Mouse (Mus musculus) G1E-ER4 (cell line): ENCODE data around the gene Smarcc2. TPM values are rescaled to one million over a fixed set of nuclear protein-coding genes. Genes with fewer than 3 reads are reported as not detected.

Experiments
- GATA1 ChIP-seq: IDR thresholded peaks from one replicate; pipeline ENCODE4 v1.8.0; 2012; ENCODE audit warnings: low read length, inconsistent platforms
- polyA plus RNA-seq: library from polyadenylated mRNA; stranded (reverse); fragments of >175 nt; gene quantifications from 2 replicates; pipeline ENCODE4 v1.2.3, GENCODE M21; 2012

Gene Smarcc2
- polyA plus RNA-seq, result 158 and 204 TPM in 2 replicates

DNA sequence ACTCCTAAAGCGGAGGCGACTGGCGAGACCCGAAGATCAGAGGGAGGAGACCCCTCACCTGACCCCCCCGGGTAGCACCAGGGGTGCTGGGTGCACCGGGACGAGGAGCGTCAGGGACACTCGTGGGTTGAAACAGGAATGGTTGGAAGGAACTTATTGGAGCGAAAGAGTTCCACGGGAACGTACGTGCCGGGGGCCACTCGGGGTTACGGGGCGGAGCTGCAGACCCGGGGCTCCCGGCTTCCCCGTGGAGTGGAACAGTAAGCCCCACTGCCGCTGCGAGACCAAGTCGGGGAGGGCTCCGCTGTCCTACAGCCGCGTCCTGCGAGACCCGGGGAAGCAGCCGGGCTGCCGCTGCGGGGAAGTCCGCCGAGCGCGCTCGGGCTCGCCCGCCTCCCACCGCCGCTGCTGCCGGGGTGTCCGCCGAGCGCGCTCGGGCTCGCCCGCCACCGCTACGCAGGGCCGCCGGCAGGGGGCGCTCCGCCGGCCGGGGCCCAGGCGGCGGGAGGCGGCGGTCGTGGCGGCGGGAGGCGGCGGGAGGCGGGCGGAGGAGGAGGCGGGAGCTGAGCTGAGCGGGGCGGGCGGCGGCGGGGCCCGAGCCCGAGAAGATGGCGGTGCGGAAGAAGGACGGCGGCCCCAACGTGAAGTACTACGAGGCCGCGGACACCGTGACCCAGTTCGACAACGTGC is at the start of gene Smarcc2:
TSS of gene Smarcc2 (plus strand) at position 530 of the 690 bp plus-strand sequence.
- TF ChIP-seq GATA1, result no peak

GRCm38 (mm10) chr10:128409692-128410559 is 49.1 kb upstream of the Smarcc2 start:
- TF ChIP-seq GATA1, result no peak

DNA sequence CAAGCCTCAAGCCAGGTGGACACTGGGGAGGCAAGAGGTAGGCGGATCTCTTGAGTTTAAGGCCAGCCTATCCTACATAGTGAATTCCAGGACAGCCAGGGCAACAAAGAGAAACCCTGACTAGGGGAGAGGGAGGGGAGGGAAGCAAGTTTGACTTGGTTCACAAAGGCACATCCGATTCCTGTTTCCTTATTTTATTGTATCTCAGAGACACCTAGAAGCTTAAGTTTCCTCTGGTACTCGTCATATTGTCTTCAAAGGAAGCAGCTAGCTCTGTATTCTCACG is 48.5 kb upstream of the Smarcc2 start:
- TF ChIP-seq GATA1, result no peak

DNA sequence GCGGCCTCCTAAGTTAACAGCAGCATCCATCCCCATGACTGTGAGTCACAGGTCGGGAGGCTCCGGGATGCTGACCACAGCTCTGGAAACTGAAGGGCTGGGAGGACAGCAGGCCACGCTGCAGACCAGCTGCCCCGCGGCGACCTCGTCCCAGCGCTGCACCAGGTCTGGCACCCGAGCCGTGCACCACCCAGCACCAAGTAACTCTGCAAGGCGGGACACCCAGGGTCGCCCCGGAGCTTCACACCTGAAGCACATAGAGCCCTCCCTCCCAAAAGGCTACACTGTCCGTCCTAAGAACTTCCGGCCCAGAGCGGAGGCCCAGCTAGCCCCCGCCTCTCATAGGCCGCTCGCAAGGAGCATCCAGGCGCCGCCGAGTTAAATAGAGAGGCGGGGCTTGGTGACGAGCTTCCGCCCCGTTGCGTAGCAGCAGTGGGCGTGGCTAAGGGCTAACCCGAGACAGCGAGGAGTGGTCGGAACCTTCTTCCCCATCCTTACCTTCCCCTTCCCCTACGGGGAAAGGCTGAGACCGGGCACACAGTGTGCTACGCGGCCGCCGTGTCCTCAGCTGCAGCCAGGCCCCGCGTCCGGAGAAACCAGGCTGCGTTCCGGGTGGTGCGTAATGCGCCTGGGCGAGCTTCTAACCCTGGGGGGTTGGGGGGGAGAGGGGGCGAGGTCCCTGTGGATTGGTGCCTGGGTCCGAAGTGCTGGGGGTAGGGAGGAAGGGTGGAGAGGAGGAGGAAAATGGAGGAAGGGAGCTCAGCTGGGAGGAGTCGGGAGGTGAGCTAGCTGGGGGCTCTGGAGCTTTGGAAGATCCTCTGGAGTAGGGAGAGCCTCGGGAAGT is 47.6 kb upstream of the Smarcc2 start, which contains the start of the genes Nabp2 and Rnf41:
TSS of gene Nabp2 (minus strand) at position 282 of the 844 bp plus-strand sequence.
TSS of gene Rnf41 (plus strand) at position 447 of the 844 bp plus-strand sequence.
- TF ChIP-seq GATA1, result no peak

GRCm38 (mm10) chr10:128412055-128412381 is 47.0 kb upstream of the Smarcc2 start:
- no peak for TF ChIP-seq GATA1

DNA sequence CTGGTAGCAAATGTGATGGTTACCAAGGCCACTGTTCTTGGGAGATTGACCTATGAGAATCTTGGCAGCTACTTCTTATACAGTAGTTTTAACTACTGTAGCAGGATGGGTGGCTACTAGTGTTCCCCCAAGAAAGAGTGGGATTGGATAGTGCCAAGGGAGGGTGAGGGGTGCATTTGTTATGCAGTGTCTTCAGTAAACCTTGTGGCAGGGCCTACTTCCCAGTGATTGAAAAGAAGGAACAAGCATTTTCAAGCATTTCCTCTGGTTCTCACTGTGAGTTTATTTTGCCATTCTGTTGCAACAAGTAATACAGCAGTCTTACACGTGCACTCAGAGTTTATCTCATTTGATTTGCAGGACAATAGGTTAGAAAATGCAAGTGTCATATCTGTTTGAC is 46.5 kb upstream of the Smarcc2 start:
- TF ChIP-seq GATA1, result no peak

GRCm38 (mm10) chr10:128413076-128413475 is 46.0 kb upstream of the Smarcc2 start:
- TF ChIP-seq GATA1, result no peak

DNA sequence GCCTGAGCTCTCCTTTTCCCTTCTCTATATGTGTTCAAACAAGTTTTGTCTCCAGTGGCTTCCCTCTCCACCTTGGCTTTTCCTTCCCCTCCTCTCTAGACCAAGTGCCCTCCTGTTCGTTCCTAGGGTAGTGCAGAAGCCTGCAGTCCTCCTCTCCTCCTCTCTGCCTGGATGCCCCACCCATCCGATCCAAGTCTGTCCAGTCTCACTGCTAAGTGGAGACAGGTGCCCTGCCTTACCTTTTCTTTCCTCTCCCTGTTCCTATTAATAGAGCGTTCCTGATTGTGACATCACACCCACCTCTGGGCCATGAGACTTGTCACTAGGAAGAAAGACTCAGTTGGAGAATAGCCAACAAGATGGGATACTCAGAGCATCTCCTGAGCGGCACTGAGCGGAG is 44.2 kb upstream of the Smarcc2 start:
- TF ChIP-seq GATA1, result no peak

DNA sequence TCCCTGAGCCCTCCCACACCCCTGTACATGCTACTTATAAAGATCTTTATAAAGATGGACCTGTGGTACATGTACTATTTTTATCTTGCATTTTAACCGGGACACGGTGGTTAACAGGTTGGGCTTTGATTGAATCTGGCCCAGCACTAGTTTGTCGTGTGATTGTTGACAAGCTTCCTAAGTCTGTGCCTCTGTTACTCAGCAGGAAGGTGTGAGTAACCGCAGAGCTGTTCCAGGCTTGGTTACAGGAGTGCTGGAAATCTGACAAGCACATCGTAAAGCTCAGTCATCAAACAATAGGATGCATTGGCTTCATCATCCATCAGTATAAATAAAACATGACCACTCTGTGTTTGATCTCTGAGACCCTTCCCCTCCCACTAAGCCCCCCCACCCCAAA is 36.6 kb upstream of the Smarcc2 start:
- no peak for TF ChIP-seq GATA1

DNA sequence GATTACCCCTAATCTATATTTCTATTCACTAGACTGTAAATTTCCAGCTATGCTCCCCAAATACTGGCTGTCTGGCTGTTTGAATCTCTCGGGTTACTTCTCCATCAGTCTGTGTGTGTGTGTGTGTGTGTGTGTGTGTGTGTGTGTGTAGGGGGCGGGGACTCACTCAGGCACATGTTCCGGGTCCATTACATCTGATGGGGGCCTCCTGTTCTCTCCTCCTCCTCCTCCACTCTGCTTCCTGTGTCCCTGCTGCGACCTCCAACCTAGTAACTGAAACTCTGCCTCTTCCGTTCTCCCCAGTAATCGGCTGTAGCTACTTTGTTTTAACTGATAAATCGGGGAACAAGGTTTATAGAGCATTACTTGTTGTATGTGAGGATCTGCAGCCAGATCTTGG is 34.4 kb upstream of the Smarcc2 start:
- no peak for TF ChIP-seq GATA1

DNA sequence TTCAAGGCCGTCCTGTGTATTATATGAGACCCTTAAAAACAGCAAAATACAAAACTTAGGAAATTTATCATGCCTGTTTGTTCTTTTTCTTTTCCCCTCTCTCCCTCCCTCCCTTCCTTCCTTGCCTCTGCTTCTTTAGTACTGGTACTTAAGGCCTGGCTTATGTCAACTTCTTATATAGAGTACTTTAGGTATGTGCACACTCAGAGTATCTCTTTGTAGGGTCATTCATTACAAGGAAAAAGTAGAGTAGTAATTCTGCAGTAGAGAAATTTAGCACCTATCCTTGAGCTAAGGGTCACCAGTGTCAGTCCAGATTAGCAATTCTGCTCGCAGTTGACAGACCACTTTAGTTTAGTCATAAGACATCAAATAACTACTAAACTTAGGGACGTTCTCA is 33.8 kb upstream of the Smarcc2 start:
- TF ChIP-seq GATA1, result no peak

- no peak for TF ChIP-seq GATA1
Measured at GRCm38 (mm10) chr10:128429052-128429451, 30.0 kb upstream of the Smarcc2 start.

DNA sequence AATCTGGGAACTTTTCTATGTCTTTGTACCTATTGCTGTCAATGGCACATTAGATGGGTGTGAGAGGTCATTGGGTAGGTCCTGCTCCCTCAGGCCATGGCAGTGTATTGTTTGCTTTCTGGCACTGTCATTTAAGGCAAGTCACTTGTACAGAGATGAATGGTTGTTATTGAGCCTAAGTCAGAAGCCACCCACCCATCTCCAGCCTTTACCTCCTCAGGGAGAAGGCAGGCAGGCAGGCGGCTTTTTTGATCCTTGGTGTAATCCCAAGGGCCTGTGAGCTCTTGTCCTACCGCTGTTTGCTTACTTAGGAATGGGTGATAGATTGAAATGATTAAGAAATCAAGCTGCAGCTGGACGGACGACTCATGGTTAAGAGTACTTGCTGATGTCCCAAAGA is 29.6 kb upstream of the Smarcc2 start:
- TF ChIP-seq GATA1, result no peak

- TF ChIP-seq GATA1, result no peak
Measured at GRCm38 (mm10) chr10:128433417-128433816, 25.6 kb upstream of the Smarcc2 start.

GRCm38 (mm10) chr10:128434681-128435080 is 24.4 kb upstream of the Smarcc2 start:
- no peak for TF ChIP-seq GATA1
